Mouse (Mus musculus): Measurements from ENCODE around the gene Lgals3bp. TPM values are rescaled to one million over a fixed set of nuclear protein-coding genes. Genes with fewer than 3 reads are reported as not detected.
"Not testable (repeated sequence)": the region's sequence is repeated elsewhere in the genome, so short reads cannot be mapped to it uniquely, and the experiment has no call there.

Gene Lgals3bp
- polyA plus RNA-seq, 1 experiment from 2014 or later = 0.68 TPM

DNA sequence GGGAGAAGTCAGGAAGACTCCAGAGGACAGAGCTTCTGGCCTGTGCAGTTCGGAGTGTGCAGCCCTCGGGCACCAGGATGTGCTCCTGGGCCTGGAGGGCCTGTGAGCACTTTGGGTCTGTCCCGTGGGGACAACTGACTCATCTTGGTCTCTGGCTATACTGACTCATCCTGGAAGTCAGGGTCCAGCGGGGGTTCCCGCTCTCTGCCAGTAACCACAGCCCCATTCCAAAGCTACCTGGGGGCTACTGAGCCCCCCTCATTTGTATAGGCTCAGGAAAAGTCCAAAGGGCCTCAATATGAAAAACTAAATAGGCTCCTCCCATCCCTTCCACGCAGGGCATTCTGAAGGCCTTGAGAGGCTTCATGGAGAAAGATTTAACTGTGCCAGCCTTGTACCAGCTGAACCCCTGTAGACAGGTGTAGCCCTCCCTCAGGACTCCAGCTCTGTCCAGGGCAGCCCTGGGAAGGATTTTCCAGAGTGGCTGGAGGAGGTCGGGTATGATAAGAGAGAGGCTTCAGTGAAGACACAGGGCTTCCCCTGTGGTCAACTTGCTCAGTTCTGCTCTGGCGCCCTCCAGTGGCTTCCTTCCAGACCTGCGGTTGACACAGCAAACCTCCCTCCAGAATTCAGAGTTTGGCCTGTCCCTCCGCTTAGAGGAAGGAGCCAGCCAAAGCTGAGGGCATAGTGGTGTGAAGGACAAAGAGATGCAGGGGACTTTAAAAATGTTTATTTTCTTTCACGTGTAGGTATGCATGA lies 22.5 kb downstream of the Lgals3bp start:
- no peaks in the 10 kb centered on the region for H3K9me3 ChIP-seq (replicated peaks)
- no peak overlapping the region for H3K4me3 ChIP-seq
- H3K27me3 ChIP-seq (ENCODE audit: low read depth, poor library complexity, severe bottlenecking) = no peaks in the 10 kb centered on the region
- WGBS = 47% methylated on average over 11 of the region's 11 CpGs
- H3K4me1 ChIP-seq = peaks cover 19% of the 10 kb centered on the region
- peak; percentile 79 for DNase-seq (ENCODE audit: low spot score)
- 0 out of 2 replicates have a peak overlapping the region, but pooled peaks have one; percentile 49 for H3K27ac ChIP-seq (replicated peaks)
- H3K36me3 ChIP-seq = no peaks in the 10 kb centered on the region

DNA sequence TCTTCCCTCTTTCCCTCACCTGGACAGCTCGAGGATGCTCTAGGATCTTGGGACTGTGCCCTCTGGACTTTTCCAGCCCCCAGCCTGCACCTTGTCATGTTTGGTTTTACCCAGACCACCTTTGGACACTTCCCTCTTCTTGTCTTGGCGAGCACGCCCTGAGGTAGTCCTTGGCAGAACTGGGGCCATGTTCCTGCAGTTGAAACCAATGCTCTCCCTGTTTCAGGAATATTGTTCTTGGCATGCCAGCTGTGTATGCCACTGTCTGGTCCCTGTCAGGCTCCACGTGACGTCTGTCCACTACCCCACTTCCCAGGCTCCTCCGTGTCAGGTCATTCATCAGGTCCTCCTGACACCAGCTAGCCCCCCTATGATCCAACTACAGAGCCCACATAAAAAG lies 23.2 kb downstream of the Lgals3bp start:
- no peak overlapping the region for H3K27ac ChIP-seq (replicated peaks)
- peaks cover 25% of the 10 kb centered on the region for H3K4me1 ChIP-seq
- H3K36me3 ChIP-seq = no peaks in the 10 kb centered on the region
- H3K27me3 ChIP-seq (ENCODE audit: low read depth, poor library complexity, severe bottlenecking) = no peaks in the 10 kb centered on the region
- 90% methylated on average over 6 of the region's 6 CpGs for WGBS
- H3K9me3 ChIP-seq (replicated peaks) = no peaks in the 10 kb centered on the region
- H3K4me3 ChIP-seq = no peak overlapping the region
- DNase-seq (ENCODE audit: low spot score) = no peak

- H3K9me3 ChIP-seq (replicated peaks); H3K27ac ChIP-seq (replicated peaks); H3K36me3 ChIP-seq; DNase-seq (ENCODE audit: low spot score); H3K27me3 ChIP-seq (ENCODE audit: low read depth, poor library complexity, severe bottlenecking); H3K4me3 ChIP-seq: not testable (repeated sequence)
- peaks cover 25% of the 10 kb centered on the region for H3K4me1 ChIP-seq
Measured at GRCm38 (mm10) chr11:118376323-118376722, 25.6 kb downstream of the Lgals3bp start.

GRCm38 (mm10) chr11:118375881-118376280 lies 26.0 kb downstream of the Lgals3bp start:
- 91% methylated on average over 5 of the region's 5 CpGs for WGBS
- Histone ChIP-seq H3K27ac (replicated peaks) (no peak overlapping the region), H3K4me3 (no peak overlapping the region), H3K36me3 (no peaks in the 10 kb centered on the region), H3K4me1 (peaks cover 25% of the 10 kb centered on the region), H3K9me3 (replicated peaks) (no peaks in the 10 kb centered on the region), H3K27me3 (ENCODE audit: low read depth, poor library complexity, severe bottlenecking) (no peaks in the 10 kb centered on the region)
- no peak for DNase-seq (ENCODE audit: low spot score)

DNA sequence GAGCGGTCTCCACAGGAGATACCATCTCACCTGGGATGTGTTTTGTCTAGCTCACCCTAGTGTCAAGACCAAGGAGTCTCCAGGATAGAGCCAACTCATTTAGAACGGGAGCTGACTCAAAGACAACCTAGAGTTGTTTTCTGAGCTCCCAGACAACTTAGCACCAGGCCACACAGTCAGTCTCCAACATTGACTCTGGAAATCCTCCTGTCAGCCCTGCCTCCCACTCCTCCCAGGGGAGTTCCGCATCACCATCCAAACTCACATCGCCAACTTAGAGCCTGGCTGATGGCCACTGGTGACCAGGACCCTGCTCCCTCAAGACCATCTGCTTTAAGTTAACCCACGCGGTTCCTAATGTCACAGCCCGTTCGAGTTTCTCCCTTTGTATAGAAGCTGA lies 26.4 kb downstream of the Lgals3bp start:
- H3K4me1 ChIP-seq = peaks cover 25% of the 10 kb centered on the region
- H3K9me3 ChIP-seq (replicated peaks) = no peaks in the 10 kb centered on the region
- no peaks in the 10 kb centered on the region for H3K27me3 ChIP-seq (ENCODE audit: low read depth, poor library complexity, severe bottlenecking)
- no peak overlapping the region for H3K27ac ChIP-seq (replicated peaks)
- DNase-seq (ENCODE audit: low spot score) = no peak
- no peaks in the 10 kb centered on the region for H3K36me3 ChIP-seq
- 93% methylated on average over 8 of the region's 8 CpGs for WGBS
- H3K4me3 ChIP-seq = no peak overlapping the region

DNA sequence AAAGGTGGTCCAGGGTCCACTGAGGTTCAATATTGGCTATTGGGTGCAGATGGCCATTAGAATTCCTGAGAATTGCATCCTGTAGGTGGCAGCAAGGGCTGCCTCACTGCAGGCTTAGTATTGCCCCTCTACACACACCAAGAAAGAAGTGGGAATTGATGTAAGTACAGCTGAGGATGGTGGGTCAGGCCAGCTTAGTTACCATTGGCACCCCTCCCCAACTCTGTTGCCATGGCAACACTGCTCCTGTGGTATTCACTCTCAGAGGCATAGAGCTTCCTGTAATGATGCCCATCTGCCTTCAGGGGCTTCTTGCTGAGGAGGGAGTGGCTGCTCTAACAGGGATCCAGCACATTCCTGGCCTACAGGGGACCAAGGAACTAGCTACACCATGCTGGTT lies 26.9 kb downstream of the Lgals3bp start:
- Histone ChIP-seq H3K4me1 (peaks cover 25% of the 10 kb centered on the region), H3K36me3 (no peaks in the 10 kb centered on the region), H3K27me3 (ENCODE audit: low read depth, poor library complexity, severe bottlenecking) (no peaks in the 10 kb centered on the region), H3K4me3 (no peak overlapping the region), H3K9me3 (replicated peaks) (no peaks in the 10 kb centered on the region), H3K27ac (replicated peaks) (no peak overlapping the region)
- DNase-seq (ENCODE audit: low spot score) = no peak

DNA sequence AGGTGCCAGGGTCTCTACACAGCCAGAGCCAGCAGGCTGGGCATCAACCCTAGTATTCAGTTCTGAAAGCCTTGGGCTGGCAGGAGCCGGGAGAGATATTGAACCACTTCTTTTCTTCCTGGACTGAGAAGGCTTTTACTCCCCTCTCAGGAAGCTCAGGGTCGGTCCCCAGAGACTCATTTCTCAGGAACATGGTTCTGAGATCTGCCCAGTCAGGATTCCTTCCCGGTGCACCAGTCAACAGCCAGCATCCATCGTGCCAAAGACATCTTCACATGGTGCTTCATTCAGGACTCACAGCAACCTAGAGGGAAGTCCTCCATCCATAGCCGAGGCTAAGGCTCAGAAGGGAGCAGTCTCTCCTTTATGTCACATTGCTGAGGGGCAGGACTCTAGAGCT lies 27.4 kb downstream of the Lgals3bp start:
- peak overlapping the region; percentile 18; the same call in 1 of the 2 replicates for H3K27ac ChIP-seq (replicated peaks)
- DNase-seq (ENCODE audit: low spot score) = no peak
- peaks cover 23% of the 10 kb centered on the region for H3K4me1 ChIP-seq
- H3K4me3 ChIP-seq = no peak overlapping the region
- no peaks in the 10 kb centered on the region for H3K27me3 ChIP-seq (ENCODE audit: low read depth, poor library complexity, severe bottlenecking)
- H3K9me3 ChIP-seq (replicated peaks) = no peaks in the 10 kb centered on the region
- 72% methylated on average over 5 of the region's 5 CpGs for WGBS
- H3K36me3 ChIP-seq = no peaks in the 10 kb centered on the region

- no peak for DNase-seq (ENCODE audit: low spot score)
- peaks cover 15% of the 10 kb centered on the region for H3K4me1 ChIP-seq
- no peaks in the 10 kb centered on the region for H3K27me3 ChIP-seq (ENCODE audit: low read depth, poor library complexity, severe bottlenecking)
- H3K27ac ChIP-seq (replicated peaks) = no peak overlapping the region
- no peaks in the 10 kb centered on the region; the same call in 1 of the 2 replicates for H3K9me3 ChIP-seq (replicated peaks)
- no peak overlapping the region for H3K4me3 ChIP-seq
- H3K36me3 ChIP-seq = no peaks in the 10 kb centered on the region
- WGBS = 58% methylated on average over 7 of the region's 7 CpGs
Measured at GRCm38 (mm10) chr11:118372641-118373040, 29.3 kb downstream of the Lgals3bp start.

DNA sequence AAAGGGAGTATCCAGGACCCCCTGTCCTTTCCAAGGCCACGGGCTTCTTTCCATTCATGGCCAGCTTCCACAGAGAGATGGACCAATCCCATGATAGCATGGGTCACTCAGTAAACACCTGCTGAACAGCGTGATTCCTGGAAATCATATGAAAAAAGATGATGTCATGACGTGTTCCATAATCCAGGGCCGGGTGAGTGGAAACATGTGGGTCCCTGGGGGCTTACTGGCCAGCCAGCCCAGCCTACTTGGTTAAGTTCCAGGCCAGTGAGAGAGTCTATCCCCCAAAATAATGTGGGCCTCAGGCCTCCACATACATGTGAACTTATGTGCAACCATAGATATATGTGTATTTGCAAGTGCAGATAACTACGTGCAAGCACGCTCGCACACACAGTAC lies 30.0 kb downstream of the Lgals3bp start:
- H3K27me3 ChIP-seq (ENCODE audit: low read depth, poor library complexity, severe bottlenecking) = no peaks in the 10 kb centered on the region
- 87% methylated on average over 7 of the region's 7 CpGs for WGBS
- no peaks in the 10 kb centered on the region for H3K36me3 ChIP-seq
- peaks cover 15% of the 10 kb centered on the region for H3K4me1 ChIP-seq
- H3K27ac ChIP-seq (replicated peaks) = no peak overlapping the region
- no peak for DNase-seq (ENCODE audit: low spot score)
- no peaks in the 10 kb centered on the region; the same call in 1 of the 2 replicates for H3K9me3 ChIP-seq (replicated peaks)
- H3K4me3 ChIP-seq = no peak overlapping the region

- H3K27ac ChIP-seq (replicated peaks) = no peak overlapping the region
- H3K9me3 ChIP-seq (replicated peaks) = no peaks in the 10 kb centered on the region; the same call in 1 of the 2 replicates
- WGBS = 83% methylated on average over 8 of the region's 8 CpGs
- DNase-seq (ENCODE audit: low spot score) = no peak
- H3K4me3 ChIP-seq = no peak overlapping the region
- peaks cover 15% of the 10 kb centered on the region for H3K4me1 ChIP-seq
- H3K27me3 ChIP-seq (ENCODE audit: low read depth, poor library complexity, severe bottlenecking) = no peaks in the 10 kb centered on the region
- no peaks in the 10 kb centered on the region for H3K36me3 ChIP-seq
Measured at GRCm38 (mm10) chr11:118369657-118370056, 32.2 kb downstream of the Lgals3bp start.

- no peak overlapping the region for H3K4me3 ChIP-seq
- no peak for DNase-seq (ENCODE audit: low spot score)
- H3K9me3 ChIP-seq (replicated peaks) = no peaks in the 10 kb centered on the region; the same call in 1 of the 2 replicates
- no peaks in the 10 kb centered on the region for H3K36me3 ChIP-seq
- WGBS = 87% methylated on average over 5 of the region's 5 CpGs
- H3K27me3 ChIP-seq (ENCODE audit: low read depth, poor library complexity, severe bottlenecking) = no peaks in the 10 kb centered on the region
- peaks cover 11% of the 10 kb centered on the region for H3K4me1 ChIP-seq
- no peak overlapping the region for H3K27ac ChIP-seq (replicated peaks)
Measured at GRCm38 (mm10) chr11:118369251-118369650, 32.6 kb downstream of the Lgals3bp start.

- 60% methylated on average over 3 of the region's 3 CpGs for WGBS
- no peak for DNase-seq (ENCODE audit: low spot score)
- Histone ChIP-seq H3K4me3 (no peak overlapping the region), H3K36me3 (no peaks in the 10 kb centered on the region), H3K9me3 (replicated peaks) (no peaks in the 10 kb centered on the region; the same call in 1 of the 2 replicates), H3K4me1 (peaks cover 13% of the 10 kb centered on the region), H3K27ac (replicated peaks) (no peak overlapping the region), H3K27me3 (ENCODE audit: low read depth, poor library complexity, severe bottlenecking) (no peaks in the 10 kb centered on the region)
Measured at GRCm38 (mm10) chr11:118368330-118368729, 33.6 kb downstream of the Lgals3bp start.

GRCm38 (mm10) chr11:118366559-118366958 lies 35.3 kb downstream of the Lgals3bp start:
- 83% methylated on average over 8 of the region's 8 CpGs for WGBS
- peaks cover 28% of the 10 kb centered on the region for H3K4me1 ChIP-seq
- H3K4me3 ChIP-seq = no peak overlapping the region
- H3K27me3 ChIP-seq (ENCODE audit: low read depth, poor library complexity, severe bottlenecking) = peaks cover 9% of the 10 kb centered on the region; the same call in 1 of the 2 replicates
- no peaks in the 10 kb centered on the region; the same call in 1 of the 2 replicates for H3K9me3 ChIP-seq (replicated peaks)
- no peak overlapping the region for H3K27ac ChIP-seq (replicated peaks)
- no peak for DNase-seq (ENCODE audit: low spot score)
- no peaks in the 10 kb centered on the region for H3K36me3 ChIP-seq
